Mouse (Mus musculus) regulatory T cell (primary cell): ENCODE results near the gene Gm8104.
"Not testable (repeated sequence)": the region's sequence is repeated elsewhere in the genome, so short reads cannot be mapped to it uniquely, and the experiment has no call there.

Experiments
- in situ Hi-C: fragments of 300-600 bp; cut with MboI, MseI; formaldehyde crosslinking; loops from one replicate; pipeline ENCODE4 v1.15.1; 2025; ENCODE audit warnings: high pct_unique_total_duplicates

Gene Gm8104

GRCm38 (mm10) chr14:43100301-43100700, at the start of gene Gm8104:
Gene Gm8104, plus strand, starts transcription at chr14:43100601.
- in situ Hi-C loops, result not testable (repeated sequence)

- in situ Hi-C loops, result loop anchor here (10.0 to 25.0 kb wide), 3 partner anchors 196 to 1346 kb away; partner anchors contain the start of genes Gm21977 and Gm8068
These were observed 42.3 kb upstream of the Gm8104 start for GRCm38 (mm10) chr14:43058063-43058462.

- in situ Hi-C loops, result loop anchor here (10.0 to 25.0 kb wide), 3 partner anchors 198 to 1465 kb away; partner anchors contain the start of genes Gm21977 and Gm8068
These were observed 40.2 kb upstream of the Gm8104 start for GRCm38 (mm10) chr14:43060179-43060578.

GRCm38 (mm10) chr14:43076543-43076942, 23.9 kb upstream of the Gm8104 start, which contains the start of gene Gm8094:
Gene Gm8094, minus strand, starts transcription at chr14:43076643.
- in situ Hi-C loops, result not testable (repeated sequence)

- in situ Hi-C loops, result not testable (repeated sequence)
These were observed 15.3 kb upstream of the Gm8104 start for GRCm38 (mm10) chr14:43084936-43085730.

- in situ Hi-C loops, result not testable (repeated sequence)
These were observed 11.1 kb upstream of the Gm8104 start for GRCm38 (mm10) chr14:43089103-43089919.

- in situ Hi-C loops, result loop anchor here (10.0 kb wide), 2 partner anchors 1545 to 1745 kb away; partner anchors contain the start of gene 1700049E17Rik2
These were observed 19.3 kb downstream of the Gm8104 start for GRCm38 (mm10) chr14:43119673-43120072.

- in situ Hi-C loops, result loop anchor here (5.0 to 10.0 kb wide), 2 partner anchors 644 to 1751 kb away; no protein-coding TSS in a partner anchor
These were observed 25.9 kb downstream of the Gm8104 start for GRCm38 (mm10) chr14:43126286-43126685.
